Mouse (Mus musculus) spleen, postnatal 10 days (tissue): ENCODE measurements around the gene Gipc2.

Experiments used
- DNase-seq, 2 experiments: peaks; one replicate each; pipeline ENCODE4 v3.0.0; 2021 to 2022; ENCODE audit warnings: low spot score in 2 of 2

Gipc2 gene

GRCm38 (mm10) chr3:152076088-152076487 is 89.9 kb downstream of the Gipc2 start:
- no peak for DNase-seq

GRCm38 (mm10) chr3:152069001-152069400 is 97.0 kb downstream of the Gipc2 start:
- DNase-seq, result no peak

GRCm38 (mm10) chr3:152068311-152068710 is 97.7 kb downstream of the Gipc2 start:
- no peak for DNase-seq

DNA sequence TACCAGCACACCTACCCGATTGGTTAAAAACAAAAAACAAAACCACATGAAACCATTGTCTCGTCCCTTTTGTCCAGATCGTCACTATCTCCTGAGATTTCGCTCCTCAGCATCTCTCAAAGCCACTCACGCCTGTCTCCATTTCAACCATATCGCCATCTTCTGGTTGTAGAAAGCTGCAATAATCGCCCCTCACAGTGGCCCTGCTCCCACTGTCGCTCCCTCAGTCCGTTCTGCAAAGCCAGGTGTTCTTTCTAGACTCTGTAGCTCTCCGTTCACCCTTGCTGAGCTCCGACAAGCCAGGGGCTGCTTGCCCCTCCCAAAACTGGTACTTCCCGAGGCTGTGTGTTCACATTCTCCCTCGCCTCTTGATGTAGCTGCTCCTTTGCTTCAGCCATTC is 99.3 kb downstream of the Gipc2 start:
- no peak for DNase-seq

GRCm38 (mm10) chr3:152065806-152066205 is 100.2 kb downstream of the Gipc2 start:
- DNase-seq, result no peak

- no peak for DNase-seq
Observed at GRCm38 (mm10) chr3:152064166-152064565, 101.9 kb downstream of the Gipc2 start.

DNA sequence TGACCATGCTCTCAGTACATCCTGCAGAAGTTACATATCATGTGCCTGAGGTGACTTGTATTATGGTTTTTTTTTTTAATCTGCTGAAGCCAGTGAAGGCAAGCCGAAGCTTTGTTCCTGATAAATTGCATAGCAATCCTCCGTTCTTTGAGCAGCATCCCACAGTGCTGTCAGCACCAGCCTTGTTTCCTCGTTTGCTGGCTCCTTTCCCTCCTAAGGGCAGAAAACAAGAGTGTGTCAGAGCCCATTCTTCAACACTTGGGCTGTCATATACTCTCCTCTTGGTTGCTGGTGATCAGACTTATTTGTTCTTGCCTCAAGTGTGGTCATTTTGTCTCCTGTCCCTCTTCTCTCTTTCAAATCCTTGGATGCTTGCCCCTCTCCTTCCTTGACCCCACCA is 103.2 kb downstream of the Gipc2 start:
- no peak for DNase-seq

GRCm38 (mm10) chr3:152061145-152061544 is 104.9 kb downstream of the Gipc2 start:
- DNase-seq, result no peak

DNA sequence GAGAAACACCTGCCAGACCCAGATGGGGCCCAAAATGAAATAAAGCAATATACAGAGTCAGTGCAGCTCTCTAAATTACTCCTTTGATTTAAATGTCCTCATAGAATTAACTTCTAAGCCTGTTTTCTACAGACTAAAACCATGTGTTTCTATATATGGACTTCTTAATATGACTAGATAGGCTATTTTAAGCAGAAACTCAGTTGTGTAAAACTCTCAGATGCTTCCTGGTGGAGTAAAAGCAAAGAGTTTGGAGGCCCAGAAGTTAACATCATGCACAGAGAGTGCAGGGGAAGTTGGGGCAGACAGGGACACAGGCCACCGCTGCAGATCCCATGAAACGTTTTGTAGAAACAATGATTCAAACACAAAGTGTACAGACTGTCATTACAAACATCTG is 107.8 kb downstream of the Gipc2 start:
- no peak for DNase-seq

- DNase-seq, result no peak
Observed at GRCm38 (mm10) chr3:152054260-152054659, 111.8 kb downstream of the Gipc2 start.

- no peak for DNase-seq
Observed at GRCm38 (mm10) chr3:152051959-152052358, 114.1 kb downstream of the Gipc2 start.

- DNase-seq, result no peak
Observed at GRCm38 (mm10) chr3:152047914-152048313, 118.1 kb downstream of the Gipc2 start.

GRCm38 (mm10) chr3:152046895-152047294 is 119.1 kb downstream of the Gipc2 start:
- DNase-seq, result no peak
